Mouse (Mus musculus) G1E (cell line): ENCODE measurements around the gene Pip5k1c.

Source experiments
- CTCF ChIP-seq: IDR thresholded peaks from 2 replicates; pipeline ENCODE4 v1.5.1; 2012; ENCODE audit warnings: low read depth, low read length, inconsistent platforms, mixed read lengths
- TAL1 ChIP-seq: conservative IDR thresholded peaks from 2 replicates; pipeline ENCODE4 v1.6.1; 2012; ENCODE audit warnings: low read depth, low read length, inconsistent platforms, mixed read lengths

GRCm38 (mm10) chr10:81245166-81245565, 47.6 kb upstream of the Pip5k1c start:
- TF ChIP-seq CTCF (no peak), TAL1 (no peak)
